Mouse (Mus musculus) gastrocnemius, adult 2 months (tissue): ENCODE measurements at regions not wholly inside any gene's neighbourhood (a gene's known extent, or its start where the extent isn't known, plus 50 kb on each side); places are given as distances from the start of the nearest gene placed in this dataset.

Experiments used
- DNase-seq: peaks from one replicate; pipeline ENCODE4 v3.0.0; 2022
- H3K27ac ChIP-seq: fragments of 200-600 bp; 2 replicates; pipeline ENCODE4 v1.8.1; 2022; ENCODE audit warnings: mild to moderate bottlenecking
- H3K4me3 ChIP-seq: fragments of 200-600 bp; 2 replicates; pipeline ENCODE4 v1.8.1; 2022; ENCODE audit warnings: mild to moderate bottlenecking, moderate library complexity
- CTCF ChIP-seq: fragments of 200-600 bp; IDR thresholded peaks from 2 replicates; pipeline ENCODE4 v1.8.1; 2022; ENCODE audit warnings: antibody characterized with exemption, mild to moderate bottlenecking, moderate library complexity
- intact Hi-C: fragments of 180-260 bp; cut with DNase I; formaldehyde crosslinking; loops from one replicate; pipeline ENCODE4 v1.15.1; 2025

- peak; percentile 84 for DNase-seq
- intact Hi-C loops = loop anchor here (2.0 to 10.0 kb wide), 3 partner anchors 113 to 1059 kb away; partner anchors contain the start of gene Cxcl12
- no peak; the same call in 1 of the 2 replicates for TF ChIP-seq CTCF
- Histone ChIP-seq H3K4me3 (no peak overlapping the region), H3K27ac (no peak overlapping the region)
These were observed 51.2 kb upstream of the Tmem72 start for GRCm38 (mm10) chr6:116767738-116768522.

- peak; percentile 41 for DNase-seq
- no peak overlapping the region for H3K27ac ChIP-seq
- intact Hi-C loops = no loop called here
- TF ChIP-seq CTCF = peak; percentile 75
- H3K4me3 ChIP-seq = no peak overlapping the region
These were observed 58.4 kb upstream of the Tmem72 start for GRCm38 (mm10) chr6:116774954-116775675.

GRCm38 (mm10) chr6:116786553-116787335 lies 70.0 kb upstream of the Tmem72 start:
- intact Hi-C loops = no loop called here
- no peak for TF ChIP-seq CTCF
- no peak overlapping the region for H3K4me3 ChIP-seq
- H3K27ac ChIP-seq = no peak overlapping the region
- no peak for DNase-seq

GRCm38 (mm10) chr6:116793321-116793960 lies 76.7 kb upstream of the Tmem72 start:
- intact Hi-C loops = no loop called here
- no peak overlapping the region for H3K4me3 ChIP-seq
- TF ChIP-seq CTCF = no peak
- no peak overlapping the region for H3K27ac ChIP-seq
- no peak for DNase-seq

GRCm38 (mm10) chr6:116793961-116794336 lies 77.2 kb upstream of the Tmem72 start:
- Histone ChIP-seq H3K27ac (no peak overlapping the region), H3K4me3 (no peak overlapping the region)
- TF ChIP-seq CTCF = no peak
- intact Hi-C loops = no loop called here
- DNase-seq = no peak

- DNase-seq = peak; percentile 52
- no peak overlapping the region for H3K4me3 ChIP-seq
- intact Hi-C loops = no loop called here
- H3K27ac ChIP-seq = no peak overlapping the region
- no peak for TF ChIP-seq CTCF
These were observed 104.7 kb upstream of the Tmem72 start for GRCm38 (mm10) chr6:116821215-116821912.

- no peak overlapping the region for H3K27ac ChIP-seq
- DNase-seq = no peak
- TF ChIP-seq CTCF = no peak
- H3K4me3 ChIP-seq = no peak overlapping the region
- intact Hi-C loops = no loop called here
These were observed 105.9 kb upstream of the Tmem72 start for GRCm38 (mm10) chr6:116822605-116823004.

- Histone ChIP-seq H3K27ac (no peak overlapping the region), H3K4me3 (no peak overlapping the region)
- DNase-seq = no peak
- intact Hi-C loops = no loop called here
- no peak for TF ChIP-seq CTCF
These were observed 108.9 kb upstream of the Tmem72 start for GRCm38 (mm10) chr6:116825628-116826027.

GRCm38 (mm10) chr6:116829341-116829740 lies 112.6 kb upstream of the Tmem72 start:
- intact Hi-C loops = no loop called here
- DNase-seq = peak; percentile 74
- H3K27ac ChIP-seq = no peak overlapping the region

GRCm38 (mm10) chr6:116845990-116846862 lies 129.5 kb upstream of the Tmem72 start:
- intact Hi-C loops = no loop called here
- H3K4me3 ChIP-seq = no peak overlapping the region
- no peak for DNase-seq
- no peak for TF ChIP-seq CTCF
- H3K27ac ChIP-seq = no peak overlapping the region

More at GRCm38 (mm10) chr6:116829341-116829740, 112.6 kb upstream of the Tmem72 start:
- no peak for TF ChIP-seq CTCF
- H3K4me3 ChIP-seq = no peak overlapping the region

GRCm38 (mm10) chr6:116848538-116849093 lies 131.9 kb upstream of the Tmem72 start:
- no peak for TF ChIP-seq CTCF

More at GRCm38 (mm10) chr6:116848538-116849093, 131.9 kb upstream of the Tmem72 start:
- intact Hi-C loops = no loop called here
- no peak for DNase-seq
- Histone ChIP-seq H3K4me3 (no peak overlapping the region), H3K27ac (no peak overlapping the region)
